Mouse (Mus musculus) G1E (cell line): ENCODE data around the gene Klhl36.

Source experiments
- CTCF ChIP-seq: IDR thresholded peaks from 2 replicates; pipeline ENCODE4 v1.5.1; 2012; ENCODE audit warnings: low read depth, low read length, inconsistent platforms, mixed read lengths
- POLR2AphosphoS5 ChIP-seq: IDR thresholded peaks from 2 replicates; pipeline ENCODE4 v1.6.1; 2012; ENCODE audit warnings: low read depth, low read length, inconsistent platforms; ENCODE audit not compliant: insufficient replicate concordance

GRCm38 (mm10) chr8:119926474-119926873 is 64.4 kb downstream of the Klhl36 start:
- TF ChIP-seq CTCF, result no peak
- TF ChIP-seq POLR2AphosphoS5, result no peak
